Mouse (Mus musculus) neural tube, embryonic 10.5 days (tissue): ENCODE results near the gene Pnpla1.
A peak's percentile ranks its signal among the peaks of the same experiment; 100 is the strongest.

Source experiments
- DNase-seq: peaks from one replicate; pipeline ENCODE4 v3.0.0-alpha.2; 2017; ENCODE audit warnings: low spot score; ENCODE audit errors: extremely low spot score

The Pnpla1 gene

DNA sequence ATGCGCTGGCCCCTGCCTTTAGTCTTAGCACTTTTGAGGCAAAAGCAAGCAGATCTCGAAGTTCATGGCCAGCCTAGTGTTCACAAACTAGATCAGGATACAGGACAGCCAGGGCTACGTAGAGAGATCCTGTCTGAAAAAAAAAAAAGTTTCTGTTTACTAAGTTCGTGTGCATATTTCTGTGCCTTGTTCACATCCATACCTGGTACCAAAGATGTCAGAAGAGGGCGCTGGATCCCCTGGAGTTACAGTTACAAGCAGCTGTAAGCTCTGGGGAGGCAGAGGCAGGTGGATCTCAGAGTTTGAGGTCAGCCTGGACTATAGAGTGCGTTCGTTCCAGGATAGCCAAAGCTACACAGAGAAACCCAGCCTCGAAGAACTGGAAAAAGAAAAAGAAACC lies 24.6 kb downstream of the Pnpla1 start:
- no peak for DNase-seq

DNA sequence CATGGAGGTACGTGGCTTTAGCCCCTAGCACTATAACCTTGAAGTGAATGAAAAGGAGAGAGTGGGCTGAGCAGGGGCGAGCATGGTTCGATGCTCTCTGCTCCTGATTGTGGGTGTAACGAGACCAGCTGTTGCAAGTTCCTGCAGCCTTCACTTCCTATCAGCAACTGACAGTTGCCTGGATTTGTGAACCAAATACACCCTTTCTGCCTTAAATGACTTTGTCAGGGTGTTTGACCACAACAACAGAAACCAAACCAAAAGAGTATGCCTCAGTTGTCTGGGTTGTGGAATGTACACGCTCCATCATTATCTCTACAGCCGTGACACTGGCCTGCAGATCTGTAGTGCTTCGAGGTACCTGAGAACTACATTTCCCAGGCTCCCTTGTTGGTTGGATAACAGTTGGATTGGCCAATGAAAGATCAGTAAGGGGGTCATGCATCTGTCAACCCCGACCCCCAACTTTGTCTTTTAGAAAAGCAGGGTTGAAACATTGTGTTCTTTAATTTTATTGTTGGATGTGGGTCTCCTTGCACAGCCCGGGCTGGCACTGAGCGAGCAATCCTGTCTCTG lies 25.8 kb downstream of the Pnpla1 start:
- DNase-seq = no peak

DNA sequence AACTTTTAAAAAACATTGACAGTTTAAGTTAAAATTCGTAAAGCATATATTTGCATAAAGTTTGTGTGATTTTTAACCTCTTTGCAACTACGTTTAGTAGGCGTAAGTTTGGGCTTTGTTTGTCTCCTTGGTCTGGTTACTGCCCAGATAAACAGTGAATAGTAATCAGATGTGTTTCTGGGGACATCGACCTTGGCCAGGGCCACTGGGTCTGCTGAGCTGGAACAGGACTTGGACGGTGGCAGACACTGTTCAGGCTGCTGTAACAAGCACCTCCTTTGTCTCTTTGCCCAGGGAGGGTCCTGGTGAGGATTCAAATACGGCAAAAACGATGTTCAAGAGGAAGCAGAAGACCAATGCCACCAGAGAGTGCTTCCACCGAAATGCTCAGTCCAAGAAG lies 27.0 kb downstream of the Pnpla1 start:
- no peak for DNase-seq

DNA sequence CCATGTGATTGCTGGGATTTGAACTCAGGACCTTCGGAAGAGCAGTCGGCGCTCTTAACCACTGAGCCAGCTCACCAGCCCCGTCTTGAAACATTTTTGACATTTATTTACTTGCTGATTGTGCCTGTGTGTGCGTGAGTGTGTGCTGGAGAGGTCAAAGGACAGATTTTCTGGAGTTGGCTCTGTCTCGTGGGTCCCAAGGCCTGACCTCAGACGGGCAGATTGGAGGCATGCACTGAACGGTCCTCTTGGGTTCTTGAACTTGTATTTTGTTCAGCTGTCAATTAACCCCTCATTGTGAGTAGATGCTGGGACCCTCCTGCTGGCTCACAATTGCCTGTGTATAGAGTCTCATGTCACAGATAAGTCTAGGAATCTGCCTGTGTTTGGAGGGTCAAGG lies 28.1 kb downstream of the Pnpla1 start:
- DNase-seq = no peak

DNA sequence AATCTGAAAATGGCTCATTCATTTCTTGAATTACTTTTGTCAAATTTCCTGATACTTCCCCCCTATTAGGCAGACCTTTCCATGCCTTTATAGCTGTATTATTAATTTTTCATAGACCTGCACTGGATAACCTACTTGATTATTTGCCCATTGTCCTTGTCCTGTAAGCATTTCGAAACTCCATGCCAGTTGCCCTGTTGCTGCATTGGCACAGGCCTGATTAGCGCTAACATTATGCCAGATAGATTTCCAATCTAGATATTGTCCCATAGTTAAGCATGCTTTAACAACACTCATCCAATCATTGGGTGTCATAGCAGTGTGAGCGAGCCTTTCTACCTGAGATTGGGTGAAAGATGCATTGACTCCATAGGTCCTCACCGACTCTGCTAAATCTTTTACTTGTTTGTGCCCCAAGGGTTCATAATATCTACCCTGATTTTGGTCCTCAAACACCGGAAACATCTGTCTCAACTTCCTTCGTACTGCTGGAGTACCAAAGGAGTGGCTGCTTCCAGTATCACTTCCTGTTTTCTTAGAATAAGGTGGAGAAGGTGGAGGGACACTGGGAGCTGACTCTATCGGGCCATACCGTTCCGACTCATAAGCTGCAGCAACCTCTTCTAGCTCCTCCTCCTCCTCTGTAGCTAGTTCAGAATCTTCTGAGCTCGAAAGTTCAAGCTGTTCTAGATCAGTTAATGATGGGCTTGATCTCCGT lies 36.0 kb downstream of the Pnpla1 start:
- DNase-seq = no peak

DNA sequence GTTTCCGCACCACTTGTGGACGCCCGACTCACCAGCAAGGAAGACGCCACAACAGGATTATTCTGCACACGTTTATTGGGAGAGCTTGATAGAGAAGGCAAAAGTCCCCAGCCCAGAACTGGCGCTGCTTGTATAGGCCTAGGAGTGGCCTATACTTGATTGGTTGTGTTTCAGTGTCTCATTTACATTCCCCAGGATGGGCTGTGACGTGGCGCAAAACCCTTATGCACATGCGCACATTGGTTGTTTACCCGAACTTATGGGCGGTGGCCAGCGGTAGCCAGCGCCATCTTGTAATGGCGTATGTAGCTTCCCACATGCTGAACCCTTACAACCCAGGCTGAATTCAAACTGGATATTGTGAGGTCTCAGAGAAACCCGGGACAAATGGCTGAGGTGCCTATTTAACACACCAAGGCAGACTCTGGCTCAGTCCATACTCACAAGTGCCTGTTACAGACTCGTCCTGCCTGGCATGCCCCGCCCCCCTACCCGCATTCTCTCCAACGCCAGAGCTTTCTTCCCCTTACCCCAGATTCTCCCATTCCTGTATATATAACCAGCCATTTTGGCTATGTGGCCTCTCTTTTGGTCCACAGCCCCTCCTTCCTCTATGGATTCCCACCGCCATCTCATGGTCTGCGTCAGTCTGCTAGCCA lies 37.1 kb downstream of the Pnpla1 start:
- DNase-seq = no peak

DNA sequence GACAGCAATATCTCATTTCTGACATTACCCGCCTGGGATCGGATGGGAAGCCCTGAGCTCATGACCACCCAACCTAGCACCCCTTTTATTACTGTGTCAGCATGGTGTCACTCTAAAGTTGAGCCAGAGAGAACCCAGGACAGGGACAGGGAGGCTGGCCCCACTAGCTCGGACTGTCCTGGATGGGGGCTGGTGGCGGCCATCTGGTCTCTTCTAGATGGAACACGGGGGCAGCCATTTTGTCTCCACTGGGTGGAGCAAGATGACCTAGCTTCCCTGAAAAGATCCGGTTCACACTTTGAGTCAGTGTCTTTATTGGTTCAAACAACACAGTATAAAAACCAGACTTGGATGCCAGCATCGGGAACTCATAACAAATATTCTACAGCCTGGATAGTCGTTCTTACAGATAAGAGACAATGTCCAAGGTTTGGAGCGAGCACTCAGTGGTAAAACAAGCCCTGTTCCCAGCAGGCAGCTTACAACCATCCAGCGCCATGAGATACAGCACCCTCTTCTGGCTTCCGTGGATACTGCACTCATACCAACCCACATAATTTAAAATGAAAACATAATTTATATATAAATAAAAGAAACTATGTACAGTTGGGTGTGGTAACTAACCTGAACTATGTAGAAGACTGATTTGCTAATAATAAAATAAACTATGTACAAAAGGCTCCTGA lies 38.0 kb downstream of the Pnpla1 start:
- no peak for DNase-seq

DNA sequence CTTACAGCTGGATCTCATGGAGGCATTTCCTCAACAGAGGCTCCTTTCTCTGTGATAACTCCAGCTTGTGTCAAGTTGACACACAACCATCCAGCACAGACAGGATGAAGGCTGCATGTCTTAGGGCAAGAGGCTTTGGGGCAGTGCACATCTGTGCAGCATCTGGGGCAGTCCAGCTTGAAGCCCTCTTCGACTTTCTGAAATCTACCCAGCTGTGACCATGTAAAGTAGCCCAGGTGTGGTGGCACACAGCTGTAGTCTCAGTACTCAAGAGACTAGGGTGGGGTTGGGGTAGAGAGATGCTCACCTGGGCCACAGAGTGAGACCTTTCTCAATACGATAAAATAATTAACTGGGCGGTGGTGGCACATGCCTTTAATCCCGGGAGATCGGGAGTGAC lies 39.6 kb downstream of the Pnpla1 start:
- DNase-seq = no peak

DNA sequence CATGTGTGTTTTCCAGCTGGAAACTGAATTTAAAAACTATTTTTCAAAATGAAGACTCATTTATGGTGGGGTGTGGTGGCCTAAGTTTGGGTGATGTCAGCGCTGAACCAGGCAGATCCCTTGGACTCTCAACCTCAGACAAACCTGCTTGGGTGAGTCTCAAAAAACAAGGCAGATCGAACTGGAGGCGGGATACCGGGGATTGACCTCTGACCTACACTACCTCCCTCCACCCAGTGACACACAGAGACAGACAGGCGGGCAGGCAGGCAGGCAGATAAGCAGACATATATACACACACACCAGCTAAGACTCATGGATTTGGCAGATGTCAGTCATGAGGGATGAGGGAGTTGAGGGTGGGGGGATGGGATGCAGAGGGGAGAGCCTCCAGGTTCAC lies 40.0 kb downstream of the Pnpla1 start:
- no peak for DNase-seq

DNA sequence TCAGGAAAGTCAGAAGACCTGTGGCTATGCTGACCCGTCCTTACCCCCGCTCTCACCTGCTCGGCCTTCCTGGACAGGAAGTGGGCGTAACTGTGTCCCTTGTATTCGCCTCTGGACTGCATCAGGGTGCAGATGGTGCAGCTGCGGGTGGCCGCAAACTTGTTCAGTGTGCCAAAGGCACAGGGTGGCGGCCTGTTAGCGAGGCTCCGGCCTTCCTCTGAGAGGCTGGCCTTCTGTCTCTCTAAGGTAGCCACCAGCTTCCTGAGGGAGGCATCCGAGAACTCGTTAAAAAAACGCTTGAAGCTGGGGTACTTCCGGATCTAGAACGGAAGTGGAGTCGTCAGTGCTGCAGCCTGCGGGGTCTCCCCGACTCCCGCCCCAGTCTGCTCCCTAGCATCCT lies 41.2 kb downstream of the Pnpla1 start:
- DNase-seq = no peak

DNA sequence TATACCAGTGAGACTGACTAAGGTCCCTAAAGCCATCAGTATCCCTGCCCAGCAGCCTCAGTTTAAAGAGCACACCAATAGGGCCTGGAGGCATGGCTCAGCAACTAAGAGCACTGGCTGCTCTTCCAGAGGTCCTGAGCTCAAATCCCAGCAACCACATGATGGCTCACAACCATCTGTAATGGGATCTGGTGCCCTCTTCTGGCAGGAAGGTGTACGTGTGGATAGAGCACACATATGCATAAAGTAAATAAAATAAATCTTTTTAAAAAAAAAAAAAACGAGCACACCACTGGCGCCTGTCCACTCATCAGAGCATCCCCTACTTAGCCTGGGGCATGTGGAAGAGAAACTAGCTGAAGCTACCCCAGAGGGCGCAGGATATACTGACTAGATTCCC lies 43.3 kb downstream of the Pnpla1 start:
- no peak for DNase-seq

DNA sequence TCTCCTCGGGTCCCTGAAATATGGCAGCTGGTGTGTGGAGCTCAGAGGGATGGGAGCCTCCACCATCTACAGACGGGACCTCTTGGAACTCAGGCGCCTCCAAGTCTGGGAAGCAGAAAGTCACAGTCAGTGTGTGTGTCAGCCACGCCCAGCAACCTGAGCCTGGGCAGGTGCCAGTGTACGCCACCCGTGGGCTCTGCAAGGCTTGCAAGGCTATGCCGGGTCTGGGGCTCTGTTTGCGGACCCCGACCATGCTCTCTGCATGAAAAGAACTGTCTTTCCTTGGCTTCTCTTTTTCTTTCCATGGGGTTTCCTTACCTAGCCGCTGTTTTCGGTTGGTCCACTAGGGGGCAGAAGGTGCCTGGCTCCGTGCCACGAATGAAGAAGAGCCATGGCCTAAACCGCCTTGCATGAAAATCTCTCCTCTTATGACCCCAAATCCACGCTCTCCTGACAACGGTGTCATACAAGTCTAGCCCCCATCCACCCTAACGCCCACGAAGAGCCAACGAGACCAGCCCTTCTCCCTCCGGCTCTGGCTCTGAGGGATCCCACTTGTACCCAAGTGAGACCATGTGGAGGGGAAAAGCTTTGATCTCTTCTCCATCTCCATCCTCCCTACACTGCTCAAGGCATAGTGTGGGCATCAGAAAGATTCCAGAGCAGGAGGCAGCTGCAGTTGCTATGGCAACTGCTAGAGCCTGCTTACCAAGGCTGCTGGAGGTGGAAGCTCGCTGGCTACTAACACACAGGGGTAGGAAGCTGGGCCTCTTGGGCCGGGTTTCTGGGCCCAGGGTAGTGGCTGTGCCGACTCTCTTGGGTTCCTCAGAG lies 46.5 kb downstream of the Pnpla1 start:
- peak; percentile 83 for DNase-seq

DNA sequence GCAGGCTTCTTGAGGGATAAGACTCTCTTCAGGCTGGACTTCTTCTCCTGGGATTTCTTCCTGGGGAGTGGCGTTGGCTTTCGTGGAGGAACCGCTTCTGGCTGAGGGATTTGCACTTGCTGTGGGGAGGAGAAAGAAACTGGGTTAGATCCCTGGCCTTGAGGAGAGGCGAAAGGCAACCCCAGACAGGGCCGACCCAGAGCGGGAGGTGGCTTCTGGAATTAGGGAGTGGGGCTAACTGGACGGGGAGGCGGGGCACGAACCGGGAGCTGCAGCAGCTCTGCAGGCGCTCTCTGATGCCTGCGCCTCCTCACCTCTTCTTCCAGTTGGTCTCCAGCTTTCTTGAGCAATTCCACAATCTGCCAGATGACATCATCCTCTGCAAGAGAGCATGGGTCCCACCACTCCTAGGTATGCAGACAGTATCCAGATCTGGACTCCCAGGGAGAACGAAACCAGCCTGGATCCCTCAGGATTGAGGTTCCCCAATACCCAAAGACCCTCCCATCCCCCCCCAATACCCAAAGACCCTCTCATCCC lies 47.2 kb downstream of the Pnpla1 start:
- no peak for DNase-seq

DNA sequence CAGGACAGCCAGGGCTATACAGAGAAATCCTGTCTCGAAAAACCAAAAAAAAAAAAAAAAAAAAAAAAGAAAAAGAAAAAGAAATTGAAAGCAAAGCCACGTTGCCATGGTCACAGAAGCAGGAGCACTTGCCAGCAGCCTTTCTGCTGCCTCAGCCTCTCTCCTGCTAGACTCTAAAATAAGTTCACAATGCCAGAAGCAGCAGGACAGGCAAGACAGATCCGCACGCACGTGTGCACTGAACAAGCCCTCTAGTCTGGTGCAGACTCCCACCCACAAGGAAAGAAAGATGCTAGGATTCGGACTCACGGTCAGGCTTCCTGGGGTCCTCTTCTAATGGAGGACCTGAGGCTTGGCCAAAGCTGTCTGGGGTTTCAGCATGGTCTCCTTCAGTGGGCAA lies 49.7 kb downstream of the Pnpla1 start:
- DNase-seq = no peak

DNA sequence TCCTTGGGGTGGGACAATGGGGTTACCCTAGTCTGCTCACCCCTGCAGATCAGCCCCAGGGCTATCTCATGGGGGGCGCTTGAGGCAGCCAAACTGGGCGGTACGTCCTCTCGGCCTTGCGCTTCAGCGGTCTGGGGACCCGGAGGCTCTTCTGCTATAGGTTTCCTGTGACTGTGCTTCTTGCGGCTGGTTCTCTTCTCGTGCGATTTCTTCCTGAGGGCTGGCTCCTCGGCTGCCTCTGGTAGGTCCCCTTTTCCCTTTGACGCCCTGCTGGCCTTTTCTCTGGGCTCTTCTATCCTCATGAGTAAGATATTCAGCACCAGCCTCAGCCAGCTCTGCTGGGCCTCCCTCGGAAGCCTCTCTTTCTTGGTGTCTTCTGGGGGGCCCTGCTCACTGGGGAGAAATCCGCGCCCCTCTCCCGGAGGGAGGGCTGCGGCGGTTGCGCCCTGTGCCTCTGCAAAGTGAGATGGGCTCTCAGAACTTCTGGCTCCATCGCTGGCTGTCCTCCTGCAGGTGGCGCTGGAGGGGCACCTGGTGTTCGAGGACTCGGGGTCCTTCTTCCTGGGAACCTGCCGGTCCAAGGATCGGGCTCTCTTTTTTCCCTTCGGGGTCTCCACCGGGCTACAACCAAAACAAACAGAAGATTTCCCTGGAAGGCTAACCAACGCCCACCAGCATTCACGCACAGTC lies 51.2 kb downstream of the Pnpla1 start:
- DNase-seq = peak; percentile 74

DNA sequence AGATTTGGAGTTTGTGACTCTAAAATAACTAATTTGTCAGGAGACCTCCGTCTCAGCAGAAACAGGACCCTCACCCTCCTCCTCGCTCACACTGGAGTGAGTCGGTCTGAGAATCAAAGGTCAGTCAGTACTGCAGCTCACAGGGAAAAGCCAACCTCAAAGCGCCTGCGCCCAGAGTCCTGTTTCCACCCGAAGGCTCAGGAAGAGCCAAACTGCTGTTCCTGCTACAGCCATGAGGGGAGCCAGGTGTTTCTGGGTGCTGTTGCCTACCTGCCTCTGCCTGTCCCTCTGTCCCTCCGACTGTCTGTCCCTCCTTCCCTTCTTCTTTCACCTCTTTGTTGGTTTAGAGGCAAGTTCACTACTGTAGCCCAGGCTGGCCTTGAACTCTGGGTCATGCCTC lies 51.9 kb downstream of the Pnpla1 start:
- DNase-seq = no peak

DNA sequence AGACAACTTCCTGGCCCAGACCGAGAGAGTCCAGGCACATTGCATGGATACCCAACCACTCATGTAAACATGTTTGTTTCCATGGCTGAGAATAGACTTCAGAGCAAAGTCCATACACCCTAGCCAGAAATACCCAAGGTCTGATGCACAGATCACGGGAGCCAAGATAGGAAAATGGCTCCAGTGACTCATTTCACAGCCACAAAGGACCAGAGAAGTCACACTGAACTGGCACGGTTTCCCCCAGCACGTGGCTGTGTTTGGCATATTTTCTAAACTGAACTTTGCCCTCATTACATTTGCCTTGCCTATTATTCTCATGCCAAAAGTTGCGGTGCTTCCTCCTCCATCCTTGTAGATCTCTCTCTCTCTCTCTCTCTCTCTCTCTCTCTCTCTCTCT lies 55.0 kb downstream of the Pnpla1 start:
- DNase-seq = no peak

DNA sequence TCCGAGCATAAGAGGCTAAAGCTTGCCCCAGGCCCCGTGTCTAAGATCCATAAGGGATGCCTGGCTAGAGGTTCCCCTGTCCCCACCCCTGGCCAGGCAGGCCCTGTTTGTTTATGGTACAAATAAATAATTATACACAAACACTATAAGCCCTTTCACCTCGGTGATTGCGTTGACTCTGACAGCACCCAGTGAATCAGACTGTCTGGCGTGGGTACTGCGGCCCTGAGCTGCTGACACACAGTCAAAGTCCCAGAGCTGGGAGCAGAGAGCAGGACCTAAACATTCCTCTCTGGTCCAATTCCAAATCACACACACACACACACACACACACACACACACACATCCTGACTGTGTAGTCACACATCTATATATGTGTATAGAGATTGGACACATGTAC lies 55.7 kb downstream of the Pnpla1 start:
- DNase-seq = no peak

DNA sequence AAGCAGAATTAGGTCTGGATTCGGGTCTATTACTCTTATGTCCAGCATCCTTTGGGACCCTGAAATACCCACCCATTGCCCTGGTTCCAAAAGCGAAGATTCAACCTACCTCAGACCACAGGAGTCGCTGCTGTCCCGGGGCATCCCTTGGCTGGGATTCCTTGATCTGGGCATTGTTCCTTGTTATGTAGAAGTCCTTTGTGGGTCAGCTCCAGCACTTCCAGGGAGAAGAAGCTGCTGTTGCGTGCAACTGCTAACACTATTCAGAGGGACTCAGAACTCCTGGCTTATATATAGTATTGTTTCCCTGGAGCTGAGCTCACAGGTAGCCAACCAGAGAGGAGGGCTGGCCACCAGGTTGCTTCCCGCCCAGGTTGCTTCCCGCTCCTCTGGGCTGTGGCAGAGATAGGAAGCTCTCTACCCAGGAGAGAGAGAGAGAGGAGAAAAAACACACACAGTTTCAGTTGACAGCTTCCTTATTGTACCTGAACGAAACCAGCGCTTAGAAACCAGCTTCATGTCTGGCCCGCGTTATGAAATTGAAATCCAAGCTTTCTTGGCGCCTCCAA lies 56.9 kb downstream of the Pnpla1 start, which contains the start of gene 4930539E08Rik:
TSS of gene 4930539E08Rik (minus strand) at position 265 of the 569 bp plus-strand sequence.
- no peak for DNase-seq

DNA sequence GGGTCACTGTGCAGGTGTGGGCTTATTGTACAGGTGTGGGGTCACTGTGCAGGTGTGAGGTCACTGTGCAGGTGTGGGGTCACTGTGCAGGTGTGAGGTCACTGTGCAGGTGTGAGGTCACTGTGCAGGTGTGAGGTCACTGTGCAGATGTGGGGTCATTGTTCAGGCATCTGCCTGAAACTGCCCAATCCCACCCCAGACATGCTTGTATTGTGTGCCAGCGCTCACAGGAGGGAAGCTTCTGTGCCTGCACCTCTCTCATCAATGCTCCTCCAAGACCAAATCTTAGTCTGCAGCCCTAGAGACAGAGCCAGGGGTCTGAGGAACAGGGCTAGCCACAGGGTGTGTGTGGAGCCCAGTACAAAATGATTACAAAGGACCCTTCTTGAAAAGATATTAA lies 58.3 kb downstream of the Pnpla1 start:
- no peak for DNase-seq
